Comparison of ENCODE assay signal across 28 mouse cellular contexts in the genomic region with DNA sequence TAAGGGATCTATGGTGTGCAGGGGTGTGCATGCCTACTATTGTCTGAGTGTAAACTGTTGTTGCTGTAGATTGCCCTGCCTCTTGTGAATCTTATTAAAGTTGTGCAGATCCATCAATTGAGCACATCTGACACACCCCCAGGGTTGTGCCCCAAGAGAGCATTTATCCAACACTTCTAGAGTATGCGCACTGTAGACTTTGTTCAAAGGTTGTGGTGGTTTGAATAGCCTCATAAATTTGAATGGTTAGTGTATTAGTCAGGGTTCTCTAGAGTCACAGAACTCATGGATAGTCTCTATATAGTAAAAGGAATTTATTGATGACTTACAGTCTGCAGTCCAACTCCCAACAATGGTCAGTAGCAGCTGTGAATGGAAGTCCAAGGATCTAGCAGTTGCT. TPM values are rescaled to one million over a fixed set of nuclear protein-coding genes. Genes with fewer than 3 reads are reported as not detected.
"Had no signal": no experiment of that assay in that cellular context is flagged by ENCODE, and none has a peak within 500 bp of the region (broad histone marks: within the 10 kb centered on the region; RNA-seq: fewer than 3 reads in every experiment).

No protein-coding gene starts in this region.

- H3K9ac ChIP-seq: heart, embryonic 12.5 days; hindbrain, embryonic 12.5 days; hindbrain, embryonic 14.5 days; kidney, embryonic 15.5 days; limb, embryonic 13.5 days; limb, embryonic 15.5 days; liver, embryonic 12.5 days had no signal

- H3K27ac ChIP-seq: gastrocnemius, adult 2 months; heart, embryonic 10.5 days; hindbrain, embryonic 10.5 days; hindbrain, embryonic 12.5 days; hindbrain, embryonic 14.5 days; kidney, embryonic 15.5 days; kidney, postnatal 0 days; limb, embryonic 13.5 days; limb, embryonic 15.5 days; liver, embryonic 12.5 days had no signal

- DNase-seq: gastrocnemius, adult 2 months; gastrocnemius, postnatal 10 days; gastrocnemius, postnatal 25 days; heart, adult 18-20 months; heart, postnatal 10 days; heart, postnatal 4 days; kidney, adult 11 months; kidney, adult 2 months; kidney, adult 9 months; kidney, postnatal 14 days; kidney, postnatal 36 days; layer of hippocampus, adult 9-11 months; layer of hippocampus, postnatal 36 days; left cerebral cortex, postnatal 4 days had no signal

- H3K4me2 ChIP-seq: heart, embryonic 12.5 days; hindbrain, embryonic 12.5 days; hindbrain, embryonic 14.5 days; kidney, embryonic 15.5 days; limb, embryonic 13.5 days; limb, embryonic 15.5 days; liver, embryonic 12.5 days had no signal

- H3K27me3 ChIP-seq: heart, embryonic 12.5 days; hindbrain, embryonic 12.5 days; kidney, embryonic 15.5 days; limb, embryonic 13.5 days; limb, embryonic 15.5 days; liver, embryonic 12.5 days had no signal

- ATAC-seq: hindbrain, embryonic 16.5 days; inflammation-experienced regulatory T-cells, adult 6 months; liver, embryonic 12.5 days had no signal

- H3K4me3 ChIP-seq: gastrocnemius, adult 2 months; heart, embryonic 10.5 days; heart, embryonic 12.5 days; hindbrain, embryonic 10.5 days; hindbrain, embryonic 12.5 days; kidney, embryonic 15.5 days; limb, embryonic 13.5 days; limb, embryonic 15.5 days; liver, embryonic 12.5 days had no signal

- H3K9me3 ChIP-seq: heart, embryonic 10.5 days; hindbrain, embryonic 12.5 days; kidney, embryonic 15.5 days; limb, embryonic 15.5 days; liver, embryonic 12.5 days had no signal

- H3K4me1 ChIP-seq: hindbrain, embryonic 12.5 days; limb, embryonic 13.5 days; limb, embryonic 15.5 days had no signal

- H3K36me3 ChIP-seq: heart, embryonic 10.5 days; heart, embryonic 12.5 days; hindbrain, embryonic 10.5 days; hindbrain, embryonic 12.5 days; kidney, embryonic 15.5 days; limb, embryonic 13.5 days; limb, embryonic 15.5 days; liver, embryonic 12.5 days had no signal

RNA-seq across cellular contexts. Expression of gene Syt17, which starts 24.9 kb away (rescaled TPM):
- total RNA-seq: granulocyte monocyte progenitor cell, adult 5-6 weeks; liver, adult 2 months had no signal
- polyA plus RNA-seq: liver, adult 2 months had no signal
